Mouse (Mus musculus) embryo, embryonic 10 days (tissue): ENCODE measurements at regions not wholly inside any gene's neighbourhood (a gene's known extent, or its start where the extent isn't known, plus 50 kb on each side); places are given as distances from the start of the nearest gene placed in this dataset.

Experiments used
- DNase-seq: peaks from one replicate; pipeline ENCODE4 v3.0.0-alpha.2; 2015; ENCODE audit warnings: low spot score

DNA sequence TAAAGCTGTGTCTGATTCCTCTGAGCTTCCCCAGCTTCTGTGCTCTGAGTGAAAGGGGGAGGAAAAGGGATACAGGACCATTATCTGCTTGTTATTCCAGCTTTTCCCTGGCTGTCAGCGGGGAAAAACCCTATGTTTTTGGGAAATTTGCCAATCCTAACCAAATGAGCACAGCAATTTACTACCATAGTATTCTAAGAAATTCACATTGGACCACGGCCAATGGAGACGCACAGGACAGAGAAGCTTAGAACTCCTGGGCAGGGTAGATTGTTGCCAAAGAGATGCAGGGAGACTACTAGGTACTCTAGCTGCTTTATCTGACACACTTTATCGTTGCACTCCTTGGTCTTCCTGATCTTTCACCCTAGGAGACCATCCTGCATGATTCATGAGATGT is 303.2 kb downstream of the Olfm3 start:
- DNase-seq, result no peak

- no peak for DNase-seq
Measured at GRCm38 (mm10) chr3:115211841-115212240, 308.0 kb downstream of the Olfm3 start.

GRCm38 (mm10) chr3:115213477-115213876 is 309.6 kb downstream of the Olfm3 start:
- no peak for DNase-seq

GRCm38 (mm10) chr3:115240497-115240896 is 336.6 kb downstream of the Olfm3 start:
- DNase-seq, result no peak

- peak; percentile 34 for DNase-seq
Measured at GRCm38 (mm10) chr3:115252618-115253379, 348.9 kb downstream of the Olfm3 start.

DNA sequence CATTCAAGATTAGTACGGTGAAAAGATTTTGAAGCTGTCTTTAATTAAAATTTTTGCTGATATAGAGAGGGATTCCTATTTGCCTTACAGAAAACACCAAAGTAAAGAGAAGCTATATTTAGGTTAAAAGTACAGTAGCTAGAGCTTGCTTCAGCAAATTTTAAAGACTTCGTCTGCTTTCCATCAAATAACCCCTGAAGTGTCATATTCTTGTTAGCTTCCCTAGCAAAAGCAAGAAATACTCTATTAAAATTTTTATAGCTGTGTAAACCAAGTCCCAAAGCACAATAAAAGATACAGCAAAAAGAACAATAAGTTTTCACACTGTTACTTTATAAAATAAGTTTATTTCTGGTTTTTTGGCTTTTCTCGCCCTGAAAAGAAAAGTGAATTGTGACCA is 372.3 kb downstream of the Olfm3 start:
- DNase-seq, result no peak

- DNase-seq, result no peak
Measured at GRCm38 (mm10) chr3:115281233-115281632, 377.4 kb downstream of the Olfm3 start.

DNA sequence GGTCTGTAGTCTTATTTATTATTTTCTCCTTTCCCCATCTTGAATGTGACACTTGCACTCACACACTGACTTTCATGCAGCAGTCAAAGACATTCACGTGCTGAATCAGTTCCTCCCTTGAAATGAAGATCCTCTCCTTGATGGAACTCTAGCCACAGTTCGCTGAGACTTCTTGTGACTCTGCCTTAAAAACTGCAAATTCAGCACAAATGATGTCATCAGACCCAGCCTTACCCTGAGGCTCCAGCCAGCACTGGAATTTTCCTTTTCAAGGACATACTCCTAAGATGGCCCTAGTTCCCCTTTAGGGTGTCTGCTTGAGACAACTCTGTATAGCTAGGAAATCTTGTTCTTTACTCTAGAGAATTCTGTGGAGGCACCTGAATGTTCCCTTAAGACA is 380.6 kb downstream of the Olfm3 start:
- no peak for DNase-seq
